Mouse (Mus musculus) kidney, postnatal 4 days (tissue): ENCODE results near the gene Pard3b.
A peak's percentile ranks its signal among the peaks of the same experiment; 100 is the strongest.

Source experiments
- DNase-seq, 2 experiments: peaks; one replicate each; pipeline ENCODE4 v3.0.0; 2021; ENCODE audit warnings: mixed read lengths in 2 of 2

Gene Pard3b

GRCm38 (mm10) chr1:62650491-62650890, 1011.9 kb downstream of the Pard3b start:
- no peak for DNase-seq

- DNase-seq: no peak
Measured at GRCm38 (mm10) chr1:62654436-62654835, 1015.8 kb downstream of the Pard3b start.

- peak; percentile 40 to 61 for DNase-seq
Measured at GRCm38 (mm10) chr1:62664960-62665645, 1026.5 kb downstream of the Pard3b start.

GRCm38 (mm10) chr1:62665771-62666730, 1027.4 kb downstream of the Pard3b start:
- no peak for DNase-seq

- DNase-seq: no peak
Measured at GRCm38 (mm10) chr1:62666780-62667179, 1028.2 kb downstream of the Pard3b start.

GRCm38 (mm10) chr1:62678611-62679344, 1040.2 kb downstream of the Pard3b start:
- no peak for DNase-seq

GRCm38 (mm10) chr1:62679466-62679865, 1040.8 kb downstream of the Pard3b start:
- DNase-seq: no peak

GRCm38 (mm10) chr1:62682456-62683385, 1044.1 kb downstream of the Pard3b start:
- peak; percentile 41 to 43 for DNase-seq

GRCm38 (mm10) chr1:62683498-62683897, 1044.9 kb downstream of the Pard3b start:
- DNase-seq: no peak

- no peak for DNase-seq
Measured at GRCm38 (mm10) chr1:62687511-62687910, 1048.9 kb downstream of the Pard3b start.

GRCm38 (mm10) chr1:62691175-62691574, 1052.6 kb downstream of the Pard3b start:
- DNase-seq: no peak
